In genomic region chr17:62755635-62756034, GRCm38 (mm10) we compare ENCODE assay signal across 21 mouse cellular contexts.
DNase-seq lines count a peak whose midpoint lies in the region; ATAC-seq and TF ChIP-seq lines count a peak whose summit lies in the region.
"Had no signal": no experiment of that assay in that cellular context is flagged by ENCODE, and none has a peak within 500 bp of the region (broad histone marks: within the 10 kb centered on the region; RNA-seq: fewer than 3 reads in every experiment).

No protein-coding gene starts in this region.

- no peak overlapping the region for H3K4me2 ChIP-seq in heart, embryonic 15.5 days
- H3K4me2 ChIP-seq in myocyte (ENCODE audit: low read depth) = no peak overlapping the region
- H3K4me2 ChIP-seq: forebrain, embryonic 13.5 days; hindbrain, embryonic 12.5 days had no signal

- H3ac ChIP-seq in myocyte (ENCODE audit: control insufficient read depth, insufficient read length) = no peak overlapping the region

- WGBS in heart, embryonic 10.5 days = 76% methylated on average over 2 of the region's 2 CpGs
- 46% methylated on average over 2 of the region's 2 CpGs for WGBS in heart, embryonic 15.5 days

- no peaks in the 10 kb centered on the region for H3K27me3 ChIP-seq in heart, embryonic 10.5 days (ENCODE audit: insufficient read depth, poor library complexity, severe bottlenecking)
- no peaks in the 10 kb centered on the region for H3K27me3 ChIP-seq in heart, embryonic 15.5 days
- H3K27me3 ChIP-seq in myocyte (ENCODE audit: control insufficient read depth, insufficient read depth, insufficient read length) = no peaks in the 10 kb centered on the region
- H3K27me3 ChIP-seq: CH12.LX; forebrain, embryonic 13.5 days; hindbrain, embryonic 12.5 days had no signal

- TF ChIP-seq POLR2A in myocyte (IDR thresholded peaks at IDR 0.05; ENCODE audit: insufficient read length, low read depth) = no peak

- peak overlapping the region; percentile 69; the same call in 1 of the 2 replicates for H3K27ac ChIP-seq in heart, embryonic 10.5 days
- peak overlapping the region; percentile 50; the same call in 1 of the 2 replicates for H3K27ac ChIP-seq in heart, embryonic 15.5 days
- H3K27ac ChIP-seq: embryonic facial prominence, embryonic 10.5 days; forebrain, embryonic 13.5 days; hindbrain, embryonic 12.5 days had no signal

- no peak overlapping the region for H3K4me3 ChIP-seq in heart, embryonic 10.5 days
- H3K4me3 ChIP-seq in heart, embryonic 15.5 days = no peak overlapping the region
- H3K4me3 ChIP-seq in myocyte = no peak overlapping the region
- H3K4me3 ChIP-seq: embryonic facial prominence, embryonic 10.5 days; forebrain, embryonic 13.5 days; hindbrain, embryonic 12.5 days had no signal

- no peaks in the 10 kb centered on the region for H3K9me3 ChIP-seq in heart, embryonic 10.5 days
- H3K9me3 ChIP-seq in heart, embryonic 15.5 days (replicated peaks) = no peaks in the 10 kb centered on the region
- H3K9me3 ChIP-seq: embryonic facial prominence, embryonic 10.5 days; forebrain, embryonic 13.5 days; hindbrain, embryonic 12.5 days had no signal

- intact Hi-C loops in heart, postnatal 25 days (cut with DNase I) = no loop called here

- DNase-seq in heart, embryonic 10.5 days (ENCODE audit: low spot score) = no peak
- DNase-seq in heart, adult 18-20 months = no peak
- no peak for DNase-seq in heart, postnatal 25 days (ENCODE audit: low spot score)
- DNase-seq in NIH3T3 (ENCODE audit: low read depth) = peak; percentile 52
- DNase-seq: adrenal gland, adult 2 months; adrenal gland, postnatal 25 days; cerebellum, adult 18-20 months; cerebellum, adult 9-11 months; cerebellum, postnatal 36 days; forebrain, postnatal 0 days; gastrocnemius, postnatal 14 days; kidney, adult 9 months had no signal

- no peak; the same call in 1 of the 2 replicates for ATAC-seq in heart, embryonic 15.5 days (replicated peaks; ENCODE audit: insufficient number of reproducible peaks, insufficient read depth, low FRiP score, low read depth)
- ATAC-seq: forebrain, embryonic 13.5 days; forebrain, postnatal 0 days; hindbrain, embryonic 16.5 days; inflammation-experienced regulatory T-cells, adult 6 months; intestine, postnatal 0 days had no signal

- peaks cover 28% of the 10 kb centered on the region for H3K4me1 ChIP-seq in heart, embryonic 10.5 days
- H3K4me1 ChIP-seq in heart, embryonic 15.5 days (replicated peaks) = peaks cover 18% of the 10 kb centered on the region

- H3K79me2 ChIP-seq in myocyte (ENCODE audit: control insufficient read depth, insufficient read depth) = no peaks in the 10 kb centered on the region

- H3K9ac ChIP-seq in heart, embryonic 15.5 days = no peak overlapping the region
- H3K9ac ChIP-seq: forebrain, embryonic 13.5 days; forebrain, postnatal 0 days; hindbrain, embryonic 12.5 days had no signal

- H3K36me3 ChIP-seq in heart, embryonic 10.5 days = no peaks in the 10 kb centered on the region
- H3K36me3 ChIP-seq in heart, embryonic 15.5 days = no peaks in the 10 kb centered on the region
- H3K36me3 ChIP-seq in myocyte (ENCODE audit: control insufficient read depth, insufficient read depth) = no peaks in the 10 kb centered on the region
- H3K36me3 ChIP-seq: hindbrain, embryonic 12.5 days had no signal

TF ChIP-seq in myocyte, 11 proteins besides CTCF, POLR2A, EP300 and RAD21:
- TF ChIP-seq MAX (IDR thresholded peaks at IDR 0.05; ENCODE audit: low read depth) (no peak), REST (IDR thresholded peaks at IDR 0.05; ENCODE audit: insufficient read depth, insufficient read length) (no peak), CEBPB (IDR thresholded peaks at IDR 0.05; ENCODE audit: insufficient read depth, poor library complexity, severe bottlenecking) (0 out of 2 replicates have a peak, but pooled peaks have one; percentile 11), SRF (IDR thresholded peaks at IDR 0.05; ENCODE audit: control insufficient read depth, insufficient read length, low read depth) (no peak)
